Mouse (Mus musculus): ENCODE results near the gene Adamts4. TPM values are rescaled to one million over a fixed set of nuclear protein-coding genes. Genes with fewer than 3 reads are reported as not detected.

Gene Adamts4
- polyA plus RNA-seq (2011; ENCODE audit: insufficient read depth, insufficient read length, low replicate concordance, missing spikeins) = 0.25 TPM in 1 of 2 replicates, not detected in the other

GRCm38 (mm10) chr1:171249913-171250600 is at the start of gene Adamts4:
Gene Adamts4, plus strand, starts transcription at chr1:171250421.
- H3K27ac ChIP-seq (ENCODE audit: control insufficient read depth, insufficient read depth, low read depth, low read length, poor library complexity) = no peak within 1 kb of the TSS
- TF ChIP-seq POLR2A (IDR thresholded peaks at IDR 0.05; ENCODE audit: borderline replicate concordance, control insufficient read depth, low read depth, low read length) (no peak), CTCF (IDR thresholded peaks at IDR 0.05; ENCODE audit: control insufficient read depth, insufficient read depth, low read length) (no peak)
- WGBS = 30% methylated on average over 5 of the region's 5 CpGs
- peaks cover 2% of the 10 kb centered on the region; the same call in 1 of the 2 replicates for H3K4me1 ChIP-seq (ENCODE audit: control insufficient read depth, insufficient read depth, low read length)
- H3K4me3 ChIP-seq (replicated peaks; ENCODE audit: control insufficient read depth, low read depth, low read length) = no peak within 1 kb of the TSS

GRCm38 (mm10) chr1:171200769-171201168 is 49.5 kb upstream of the Adamts4 start:
- 85% methylated on average over 1 of the region's 1 CpGs for WGBS
- Histone ChIP-seq H3K27ac (ENCODE audit: control insufficient read depth, insufficient read depth, low read depth, low read length, poor library complexity) (no peak overlapping the region), H3K4me1 (ENCODE audit: control insufficient read depth, insufficient read depth, low read length) (no peaks in the 10 kb centered on the region), H3K4me3 (replicated peaks; ENCODE audit: control insufficient read depth, low read depth, low read length) (no peak overlapping the region)
- TF ChIP-seq CTCF (IDR thresholded peaks at IDR 0.05; ENCODE audit: control insufficient read depth, insufficient read depth, low read length) = no peak
- TF ChIP-seq POLR2A (IDR thresholded peaks at IDR 0.05; ENCODE audit: borderline replicate concordance, control insufficient read depth, low read depth, low read length) = no peak

DNA sequence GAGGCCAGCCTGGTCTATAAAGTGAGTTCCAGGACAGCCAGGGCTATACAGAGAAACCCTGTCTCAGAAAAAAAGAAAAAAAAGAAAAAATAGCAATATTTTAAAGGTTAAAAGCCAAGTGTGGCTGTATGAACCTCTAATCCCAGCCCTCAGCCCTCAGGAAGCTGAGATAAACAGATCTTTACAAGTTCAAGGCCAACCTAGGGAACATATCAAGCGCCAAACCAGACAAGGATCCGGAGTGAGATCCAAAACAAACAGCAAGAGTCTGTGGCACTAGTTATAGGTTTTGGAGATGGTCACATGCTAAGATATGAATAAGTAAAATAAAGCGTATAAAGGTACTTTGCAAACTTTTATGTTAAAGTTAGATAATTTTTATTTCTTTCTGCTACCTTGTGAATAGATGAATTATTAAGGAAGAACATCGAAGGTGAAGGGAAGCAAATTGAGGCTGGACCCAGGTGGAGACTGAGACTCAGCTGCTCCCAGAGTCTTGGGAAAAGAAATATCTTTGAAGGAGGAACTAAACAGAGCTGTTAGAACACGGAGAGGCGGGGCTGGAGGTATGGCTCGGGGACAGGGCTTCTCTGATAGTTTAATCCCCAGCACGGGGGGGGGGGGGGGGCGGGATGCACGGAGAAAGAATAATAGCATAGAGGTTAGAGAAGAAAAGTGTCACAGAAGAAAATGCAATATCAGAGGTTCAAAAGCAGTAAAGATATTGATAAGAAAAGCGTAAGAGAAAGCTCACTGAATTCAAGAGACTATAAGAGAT is 46.6 kb upstream of the Adamts4 start:
- Histone ChIP-seq H3K4me1 (ENCODE audit: control insufficient read depth, insufficient read depth, low read length) (no peaks in the 10 kb centered on the region), H3K27ac (ENCODE audit: control insufficient read depth, insufficient read depth, low read depth, low read length, poor library complexity) (no peak overlapping the region), H3K4me3 (replicated peaks; ENCODE audit: control insufficient read depth, low read depth, low read length) (no peak overlapping the region)
- TF ChIP-seq POLR2A (IDR thresholded peaks at IDR 0.05; ENCODE audit: borderline replicate concordance, control insufficient read depth, low read depth, low read length) (no peak), CTCF (IDR thresholded peaks at IDR 0.05; ENCODE audit: control insufficient read depth, insufficient read depth, low read length) (no peak)
- WGBS = 42% methylated on average over 10 of the region's 11 CpGs

- Histone ChIP-seq H3K4me3 (replicated peaks; ENCODE audit: control insufficient read depth, low read depth, low read length) (no peak overlapping the region), H3K4me1 (ENCODE audit: control insufficient read depth, insufficient read depth, low read length) (no peaks in the 10 kb centered on the region), H3K27ac (ENCODE audit: control insufficient read depth, insufficient read depth, low read depth, low read length, poor library complexity) (no peak overlapping the region)
- WGBS = 91% methylated on average over 7 of the region's 7 CpGs
- no peak for TF ChIP-seq CTCF (IDR thresholded peaks at IDR 0.05; ENCODE audit: control insufficient read depth, insufficient read depth, low read length)
- no peak for TF ChIP-seq POLR2A (IDR thresholded peaks at IDR 0.05; ENCODE audit: borderline replicate concordance, control insufficient read depth, low read depth, low read length)
Observed at GRCm38 (mm10) chr1:171204249-171204644, 46.0 kb upstream of the Adamts4 start.

GRCm38 (mm10) chr1:171205704-171206493 is 44.3 kb upstream of the Adamts4 start:
- TF ChIP-seq POLR2A (IDR thresholded peaks at IDR 0.05; ENCODE audit: borderline replicate concordance, control insufficient read depth, low read depth, low read length) (no peak), CTCF (IDR thresholded peaks at IDR 0.05; ENCODE audit: control insufficient read depth, insufficient read depth, low read length) (no peak)
- no peaks in the 10 kb centered on the region; the same call in 1 of the 2 replicates for H3K4me1 ChIP-seq (ENCODE audit: control insufficient read depth, insufficient read depth, low read length)
- no peak overlapping the region for H3K4me3 ChIP-seq (replicated peaks; ENCODE audit: control insufficient read depth, low read depth, low read length)
- 58% methylated on average over 6 of the region's 6 CpGs for WGBS
- H3K27ac ChIP-seq (ENCODE audit: control insufficient read depth, insufficient read depth, low read depth, low read length, poor library complexity) = no peak overlapping the region

DNA sequence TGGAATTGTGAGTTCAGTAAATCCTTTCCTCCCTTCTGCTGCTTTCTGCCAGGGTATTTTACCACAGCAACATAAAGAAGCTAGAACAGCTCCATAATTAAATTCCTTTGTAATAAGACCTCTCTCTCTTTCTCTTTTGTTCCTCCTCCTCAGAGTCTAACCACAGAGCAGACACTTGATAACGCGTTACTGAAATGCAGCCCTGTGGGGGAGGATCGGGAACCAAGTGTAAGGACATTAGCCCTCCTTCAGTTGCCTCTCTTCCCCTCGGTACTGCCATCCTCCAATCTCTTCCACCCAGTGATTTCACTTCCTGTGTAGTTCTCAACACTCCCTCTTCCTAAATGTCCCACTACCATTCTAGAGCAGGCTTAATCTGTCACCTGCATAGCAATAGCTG is 40.8 kb upstream of the Adamts4 start:
- no peak for TF ChIP-seq POLR2A (IDR thresholded peaks at IDR 0.05; ENCODE audit: borderline replicate concordance, control insufficient read depth, low read depth, low read length)
- no peak for TF ChIP-seq CTCF (IDR thresholded peaks at IDR 0.05; ENCODE audit: control insufficient read depth, insufficient read depth, low read length)
- no peak overlapping the region for H3K4me3 ChIP-seq (replicated peaks; ENCODE audit: control insufficient read depth, low read depth, low read length)
- H3K4me1 ChIP-seq (ENCODE audit: control insufficient read depth, insufficient read depth, low read length) = no peaks in the 10 kb centered on the region; the same call in 1 of the 2 replicates
- no peak overlapping the region for H3K27ac ChIP-seq (ENCODE audit: control insufficient read depth, insufficient read depth, low read depth, low read length, poor library complexity)
- 8% methylated on average over 4 of the region's 4 CpGs for WGBS

DNA sequence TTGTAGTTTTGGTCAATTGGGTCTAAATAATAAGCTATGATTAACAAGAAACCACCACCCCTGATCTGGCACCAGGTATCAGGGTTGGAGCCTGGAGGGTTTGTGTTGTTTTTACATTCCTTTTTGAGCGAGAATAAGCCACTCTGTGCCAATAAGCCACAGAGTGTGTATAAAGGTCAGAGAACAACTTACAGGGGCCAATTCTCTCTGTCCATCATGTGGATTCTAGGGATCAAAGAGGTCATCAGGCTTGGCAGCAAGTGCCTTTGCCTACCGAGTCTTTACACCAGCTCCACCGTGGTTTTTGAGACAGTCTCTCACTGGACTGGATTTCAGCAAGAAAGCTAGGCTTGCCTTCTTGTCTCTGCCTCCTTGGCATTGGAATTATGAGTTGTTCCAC is 37.4 kb upstream of the Adamts4 start:
- TF ChIP-seq CTCF (IDR thresholded peaks at IDR 0.05; ENCODE audit: control insufficient read depth, insufficient read depth, low read length) = no peak
- no peak for TF ChIP-seq POLR2A (IDR thresholded peaks at IDR 0.05; ENCODE audit: borderline replicate concordance, control insufficient read depth, low read depth, low read length)

More for the DNA sequence above, 37.4 kb upstream of the Adamts4 start:
- no peak overlapping the region for H3K4me3 ChIP-seq (replicated peaks; ENCODE audit: control insufficient read depth, low read depth, low read length)
- H3K27ac ChIP-seq (ENCODE audit: control insufficient read depth, insufficient read depth, low read depth, low read length, poor library complexity) = no peak overlapping the region
- no peaks in the 10 kb centered on the region; the same call in 1 of the 2 replicates for H3K4me1 ChIP-seq (ENCODE audit: control insufficient read depth, insufficient read depth, low read length)
- 78% methylated on average over 3 of the region's 3 CpGs for WGBS
